Mouse (Mus musculus) ES-E14 (cell line): ENCODE measurements around the gene Slc15a4.

Source experiments
- CHD2 ChIP-seq: IDR thresholded peaks from 2 replicates; pipeline ENCODE4 v1.6.1; 2014; ENCODE audit warnings: mild to moderate bottlenecking, low read depth, low read length, inconsistent platforms
- ZC3H11A ChIP-seq: IDR thresholded peaks from 2 replicates; pipeline ENCODE4 v1.6.1; 2012; ENCODE audit warnings: low read depth, mild to moderate bottlenecking, inconsistent platforms, low read length, borderline replicate concordance

GRCm38 (mm10) chr5:127616151-127616550, 16.5 kb downstream of the Slc15a4 start:
- TF ChIP-seq CHD2 (no peak), ZC3H11A (no peak)
